Mouse (Mus musculus): ENCODE results near the gene Papss1. TPM values are rescaled to one million over a fixed set of nuclear protein-coding genes. Genes with fewer than 3 reads are reported as not detected.

The Papss1 gene
- total RNA-seq, 4 experiments from 2014 or later: 8.6 to 10.8 (median 9.9) TPM

GRCm38 (mm10) chr3:131581096-131581495 is 16.5 kb downstream of the Papss1 start:
- no peak for DNase-seq (ENCODE audit: low spot score)

- no peak for DNase-seq (ENCODE audit: low spot score)
Measured at GRCm38 (mm10) chr3:131586818-131587217, 22.2 kb downstream of the Papss1 start.

GRCm38 (mm10) chr3:131587959-131588358 is 23.4 kb downstream of the Papss1 start:
- DNase-seq (ENCODE audit: low spot score): no peak

GRCm38 (mm10) chr3:131593143-131593798 is 28.7 kb downstream of the Papss1 start:
- no peak for DNase-seq (ENCODE audit: low spot score)

- no peak for DNase-seq (ENCODE audit: low spot score)
Measured at GRCm38 (mm10) chr3:131594361-131594760, 29.8 kb downstream of the Papss1 start.

- DNase-seq (ENCODE audit: low spot score): no peak
Measured at GRCm38 (mm10) chr3:131595546-131596245, 31.1 kb downstream of the Papss1 start.

- no peak for DNase-seq (ENCODE audit: low spot score)
Measured at GRCm38 (mm10) chr3:131600726-131601125, 36.2 kb downstream of the Papss1 start.

GRCm38 (mm10) chr3:131601366-131601765 is 36.8 kb downstream of the Papss1 start:
- no peak for DNase-seq (ENCODE audit: low spot score)

- no peak for DNase-seq (ENCODE audit: low spot score)
Measured at GRCm38 (mm10) chr3:131602995-131603414, 38.4 kb downstream of the Papss1 start.

GRCm38 (mm10) chr3:131608112-131608511 is 43.5 kb downstream of the Papss1 start:
- no peak for DNase-seq (ENCODE audit: low spot score)

GRCm38 (mm10) chr3:131609651-131610050 is 45.1 kb downstream of the Papss1 start:
- no peak for DNase-seq (ENCODE audit: low spot score)

- no peak for DNase-seq (ENCODE audit: low spot score)
Measured at GRCm38 (mm10) chr3:131610595-131610994, 46.0 kb downstream of the Papss1 start.

GRCm38 (mm10) chr3:131612847-131613246 is 48.3 kb downstream of the Papss1 start:
- DNase-seq (ENCODE audit: low spot score): no peak

GRCm38 (mm10) chr3:131614056-131614455 is 49.5 kb downstream of the Papss1 start:
- DNase-seq (ENCODE audit: low spot score): no peak

GRCm38 (mm10) chr3:131618580-131619338 is 54.2 kb downstream of the Papss1 start:
- no peak for DNase-seq (ENCODE audit: low spot score)

- no peak for DNase-seq (ENCODE audit: low spot score)
Measured at GRCm38 (mm10) chr3:131623208-131623607, 58.6 kb downstream of the Papss1 start.

GRCm38 (mm10) chr3:131624063-131624462 is 59.5 kb downstream of the Papss1 start:
- DNase-seq (ENCODE audit: low spot score): no peak

GRCm38 (mm10) chr3:131627476-131627875 is 62.9 kb downstream of the Papss1 start:
- DNase-seq (ENCODE audit: low spot score): no peak

GRCm38 (mm10) chr3:131628265-131628664 is 63.7 kb downstream of the Papss1 start:
- no peak for DNase-seq (ENCODE audit: low spot score)

GRCm38 (mm10) chr3:131628931-131629330 is 64.4 kb downstream of the Papss1 start:
- DNase-seq (ENCODE audit: low spot score): no peak

- peak; percentile 26 for DNase-seq (ENCODE audit: low spot score)
Measured at GRCm38 (mm10) chr3:131630407-131631317, 66.1 kb downstream of the Papss1 start.
